Mouse (Mus musculus) lung, embryonic 14.5 days (tissue): ENCODE data around the gene Tmem206. TPM values are rescaled to one million over a fixed set of nuclear protein-coding genes. Genes with fewer than 3 reads are reported as not detected.
A peak's percentile ranks its signal among the peaks of the same experiment; 100 is the strongest.

ENCODE experiments used
- ATAC-seq: fragments of 200-750 bp; cut with Nextera tagmentation; 2 replicates; pipeline ENCODE4 v1.8.0; 2017; ENCODE audit warnings: mild to moderate bottlenecking, moderate TSS enrichment, moderate library complexity; ENCODE audit not compliant: insufficient read depth
- DNase-seq: peaks from one replicate; pipeline ENCODE4 v3.0.0-alpha.2; 2015
- H3K27ac ChIP-seq: fragments of 300-500 bp; sonication (generic); 2 replicates; pipeline ENCODE4 v1.5.1; 2014; ENCODE audit warnings: low read depth, mild to moderate bottlenecking, moderate library complexity
- H3K27me3 ChIP-seq: fragments of 300-500 bp; sonication (generic); 2 replicates; pipeline ENCODE4 v1.6.1; 2014; ENCODE audit warnings: low read length, control low read depth; ENCODE audit not compliant: insufficient read depth
- H3K36me3 ChIP-seq: fragments of 300-500 bp; sonication (generic); 2 replicates; pipeline ENCODE4 v1.6.1; 2014; ENCODE audit warnings: control low read depth; ENCODE audit not compliant: insufficient read depth
- H3K4me1 ChIP-seq: fragments of 300-500 bp; sonication (generic); 2 replicates; pipeline ENCODE4 v1.6.1; 2014; ENCODE audit warnings: antibody characterized with exemption, control low read depth; ENCODE audit not compliant: insufficient read depth
- H3K4me2 ChIP-seq: fragments of 300-500 bp; sonication (generic); 2 replicates; pipeline ENCODE4 v1.6.1; 2014; ENCODE audit warnings: mild to moderate bottlenecking
- H3K4me3 ChIP-seq: fragments of 300-500 bp; sonication (generic); 2 replicates; pipeline ENCODE4 v1.5.1; 2014; ENCODE audit warnings: low read depth, low read length
- H3K9ac ChIP-seq: fragments of 300-500 bp; sonication (generic); 2 replicates; pipeline ENCODE4 v1.6.1; 2014
- H3K9me3 ChIP-seq: fragments of 300-500 bp; sonication (generic); 2 replicates; pipeline ENCODE4 v1.6.1; 2016; ENCODE audit warnings: low read depth, low read length, control low read depth
- CTCF ChIP-seq: IDR thresholded peaks from 2 replicates; pipeline ENCODE4 v1.5.1; 2016; ENCODE audit warnings: antibody characterized with exemption, low read depth
- WGBS: fragments of 180-500 bp; shearing (Covaris S2); extraction: QIAGEN DNeasy Blood & Tissue Kit; methylation state at CpG from one replicate; pipeline ENCODE4 v1.1.7; 2014; 5-methylcytosine and 5-hydroxymethylcytosine counted together
- polyA plus RNA-seq: library from polyadenylated mRNA; unstranded; fragments of >200 nt; fragmentation: Nextera tagmentation; extraction: Ambion mirVana; gene quantifications from 2 replicates; pipeline ENCODE4 v1.2.1, GENCODE M21; 2014

Tmem206 gene
- polyA plus RNA-seq, 1 experiment from 2014 or later = 22.7 TPM

DNA sequence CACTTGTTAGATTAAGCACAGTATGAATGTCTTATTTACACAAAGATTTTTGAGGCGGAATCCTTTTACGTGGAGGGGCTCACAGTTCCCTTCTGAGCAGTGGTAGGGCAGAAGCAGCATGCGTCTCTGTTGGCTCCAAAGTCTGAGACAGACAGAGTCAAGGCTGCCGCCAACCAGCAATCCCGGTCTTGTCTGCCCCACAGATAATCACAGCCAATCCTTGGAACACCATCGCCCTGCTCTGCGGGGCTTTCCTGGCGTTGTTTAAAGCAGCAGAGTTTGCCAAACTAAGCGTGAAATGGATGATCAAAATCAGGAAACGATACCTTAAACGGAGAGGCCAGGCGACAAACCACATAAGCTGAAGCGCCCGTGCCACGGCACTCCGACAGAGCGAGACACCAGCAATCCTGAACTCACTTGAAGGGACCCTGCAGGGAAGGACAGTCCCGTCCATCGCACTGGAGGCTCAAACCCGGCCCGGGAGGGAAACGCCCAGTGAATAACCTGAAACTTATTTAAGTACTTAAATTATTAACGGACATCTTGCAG, 23.9 kb downstream of the Tmem206 start:
- no peaks in the 10 kb centered on the region for H3K9me3 ChIP-seq
- no peaks in the 10 kb centered on the region for H3K4me1 ChIP-seq
- H3K27ac ChIP-seq = peak overlapping the region; percentile 65
- H3K36me3 ChIP-seq = peaks cover 67% of the 10 kb centered on the region
- peak; percentile 42; the same call in 1 of the 2 replicates for ATAC-seq
- no peak overlapping the region for H3K4me3 ChIP-seq
- TF ChIP-seq CTCF = no peak
- H3K9ac ChIP-seq = peak overlapping the region; percentile 14; the same call in 1 of the 2 replicates
- WGBS = 52% methylated on average over 23 of the region's 23 CpGs
- H3K4me2 ChIP-seq = peak overlapping the region; percentile 25; the same call in 1 of the 2 replicates
- no peaks in the 10 kb centered on the region for H3K27me3 ChIP-seq
- peak; percentile 59 for DNase-seq

DNA sequence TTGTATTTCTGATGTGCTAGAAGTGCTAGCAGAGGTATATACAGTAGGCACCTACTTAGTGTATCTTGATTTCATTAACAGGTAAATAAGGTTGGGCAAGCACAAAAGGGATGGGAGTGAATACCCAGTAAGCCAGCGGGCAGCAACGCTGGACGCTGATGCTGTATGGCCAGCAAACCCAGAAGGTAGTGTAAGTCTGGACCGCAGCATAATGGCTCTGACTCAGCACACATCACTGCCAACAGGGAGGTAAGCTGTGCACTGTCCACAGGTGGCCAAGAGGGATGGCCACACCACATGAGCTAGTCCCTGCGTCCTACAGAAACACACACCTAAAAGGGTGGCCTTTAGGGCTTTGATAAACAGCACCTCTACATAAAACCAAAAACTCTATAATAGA, 24.6 kb downstream of the Tmem206 start:
- no peaks in the 10 kb centered on the region for H3K27me3 ChIP-seq
- H3K27ac ChIP-seq = peak overlapping the region; percentile 65; the same call in 1 of the 2 replicates
- no peak overlapping the region for H3K9ac ChIP-seq
- 92% methylated on average over 5 of the region's 5 CpGs for WGBS
- no peaks in the 10 kb centered on the region for H3K4me1 ChIP-seq
- ATAC-seq (no peak), DNase-seq (no peak)
- H3K36me3 ChIP-seq = peaks cover 65% of the 10 kb centered on the region
- no peak overlapping the region for H3K4me2 ChIP-seq
- H3K4me3 ChIP-seq = no peak overlapping the region
- H3K9me3 ChIP-seq = no peaks in the 10 kb centered on the region
- no peak for TF ChIP-seq CTCF

DNA sequence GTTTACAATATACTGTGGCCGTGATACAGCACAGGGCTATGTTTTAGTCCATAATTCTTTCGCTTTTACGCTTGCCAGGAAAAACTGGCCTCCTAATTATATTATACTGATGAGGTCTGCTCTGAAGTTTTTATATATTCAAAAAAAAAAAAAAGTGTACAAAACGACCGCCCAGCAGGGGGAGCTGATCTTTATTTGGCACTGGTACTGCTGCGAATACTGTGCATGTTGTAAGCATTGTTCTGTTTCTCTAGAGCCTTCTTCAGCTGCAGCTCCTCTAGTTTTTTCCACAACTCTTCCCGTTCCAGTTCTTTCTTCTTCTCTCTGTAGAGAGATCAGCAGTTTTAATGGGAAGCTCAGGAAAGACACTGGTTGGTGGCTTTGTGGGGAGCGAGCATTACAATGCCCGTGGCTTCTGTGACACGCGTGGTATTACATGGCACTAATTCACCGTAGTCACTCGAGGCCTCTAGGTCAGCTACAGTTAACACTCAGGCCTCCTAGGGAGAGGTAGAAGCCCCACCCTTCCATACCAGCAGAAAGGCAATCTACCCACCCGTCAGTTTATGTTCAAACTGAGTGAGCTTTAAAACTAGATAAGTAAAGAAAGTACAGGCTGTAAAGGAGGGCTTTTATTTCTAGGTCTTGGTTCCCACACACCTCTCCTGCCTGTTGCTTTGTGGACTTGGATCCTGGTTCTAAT, 27.2 kb downstream of the Tmem206 start:
- 61% methylated on average over 14 of the region's 14 CpGs for WGBS
- no peak for ATAC-seq
- DNase-seq = peak; percentile 91

DNA sequence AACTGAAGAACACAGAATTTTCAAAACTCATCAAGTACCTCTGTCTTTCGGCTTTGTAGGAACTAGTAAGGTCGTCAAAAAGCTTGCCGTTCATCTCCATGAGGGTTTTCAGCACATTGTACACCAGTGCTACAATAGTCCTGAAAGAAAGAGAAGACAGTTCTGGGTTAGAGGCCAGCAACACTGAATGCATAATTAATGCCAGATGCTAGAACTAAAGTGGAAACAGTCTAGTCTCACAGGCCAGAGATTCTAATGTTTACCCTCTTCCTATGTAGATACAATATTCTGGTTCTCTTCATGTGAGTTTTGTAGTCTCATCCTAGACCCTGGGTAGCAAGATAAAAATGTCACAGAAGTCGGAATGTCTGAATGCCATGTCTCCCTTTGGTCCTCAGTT, 28.1 kb downstream of the Tmem206 start:
- Histone ChIP-seq H3K36me3 (peaks cover 68% of the 10 kb centered on the region), H3K4me2 (no peak overlapping the region), H3K4me1 (no peaks in the 10 kb centered on the region), H3K27me3 (no peaks in the 10 kb centered on the region), H3K4me3 (no peak overlapping the region), H3K9me3 (no peaks in the 10 kb centered on the region), H3K27ac (no peak overlapping the region), H3K9ac (no peak overlapping the region)
- TF ChIP-seq CTCF = no peak
- 80% methylated on average over 4 of the region's 4 CpGs for WGBS
- DNase-seq (no peak), ATAC-seq (no peak)

More for the DNA sequence above, 27.2 kb downstream of the Tmem206 start:
- H3K9ac ChIP-seq = no peak overlapping the region
- no peaks in the 10 kb centered on the region for H3K27me3 ChIP-seq
- peak; percentile 59 for TF ChIP-seq CTCF
- H3K4me2 ChIP-seq = no peak overlapping the region
- no peak overlapping the region; the same call in 1 of the 2 replicates for H3K27ac ChIP-seq
- H3K4me1 ChIP-seq = no peaks in the 10 kb centered on the region
- peaks cover 61% of the 10 kb centered on the region for H3K36me3 ChIP-seq
- H3K9me3 ChIP-seq = no peaks in the 10 kb centered on the region
- no peak overlapping the region for H3K4me3 ChIP-seq

DNA sequence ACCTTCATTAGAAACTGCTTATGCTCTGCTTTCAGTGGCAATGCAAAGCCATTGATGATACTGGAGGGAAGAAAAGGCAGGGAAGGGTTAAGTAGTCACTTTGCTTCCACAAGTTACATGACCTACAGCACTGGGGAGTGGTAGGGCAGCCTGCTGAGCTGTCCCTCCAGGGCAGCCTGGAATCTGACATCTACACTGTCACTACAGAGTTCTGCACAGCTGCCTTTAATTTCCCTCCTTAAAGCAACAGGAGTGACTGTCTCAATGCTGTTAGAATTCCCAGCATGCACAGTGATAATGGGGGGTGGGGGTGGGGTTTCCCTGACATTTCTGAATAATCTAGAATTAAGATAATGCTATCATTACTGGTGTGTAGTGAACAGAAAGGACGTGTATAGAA, 31.2 kb downstream of the Tmem206 start:
- no peaks in the 10 kb centered on the region for H3K9me3 ChIP-seq
- no peak for DNase-seq

DNA sequence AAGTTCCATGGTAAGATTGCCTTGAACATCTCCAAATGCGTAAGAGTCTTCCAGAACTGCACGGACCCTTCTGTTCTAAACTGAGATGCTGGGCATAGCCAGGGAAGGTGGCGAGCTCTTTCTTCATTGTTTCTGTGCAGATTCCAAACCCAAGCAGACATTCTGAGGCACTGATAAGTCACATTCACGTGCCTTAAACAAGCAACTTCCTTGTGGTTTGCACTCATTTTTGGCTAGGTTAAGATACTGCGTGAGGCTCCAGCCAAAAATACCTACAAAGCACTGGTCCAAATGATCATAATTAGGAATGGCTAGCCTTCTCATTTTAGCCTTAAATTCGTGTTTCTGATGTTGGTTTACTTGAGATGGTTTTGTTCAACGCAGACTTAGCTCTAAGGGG, 33.8 kb downstream of the Tmem206 start:
- WGBS = 85% methylated on average over 7 of the region's 7 CpGs
- H3K4me1 ChIP-seq = no peaks in the 10 kb centered on the region
- H3K36me3 ChIP-seq = peaks cover 54% of the 10 kb centered on the region
- no peaks in the 10 kb centered on the region for H3K27me3 ChIP-seq
- H3K9me3 ChIP-seq = no peaks in the 10 kb centered on the region
- DNase-seq = no peak
- no peak overlapping the region for H3K9ac ChIP-seq
- H3K4me3 ChIP-seq = no peak overlapping the region
- no peak for ATAC-seq
- no peak for TF ChIP-seq CTCF
- no peak overlapping the region for H3K27ac ChIP-seq
- no peak overlapping the region for H3K4me2 ChIP-seq

More for the DNA sequence above, 31.2 kb downstream of the Tmem206 start:
- no peak overlapping the region for H3K4me3 ChIP-seq
- no peak overlapping the region for H3K4me2 ChIP-seq
- no peaks in the 10 kb centered on the region for H3K27me3 ChIP-seq
- no peak for ATAC-seq
- no peaks in the 10 kb centered on the region for H3K4me1 ChIP-seq
- TF ChIP-seq CTCF = no peak
- peaks cover 71% of the 10 kb centered on the region for H3K36me3 ChIP-seq
- no peak overlapping the region for H3K27ac ChIP-seq
- 66% methylated on average over 1 of the region's 1 CpGs for WGBS
- H3K9ac ChIP-seq = no peak overlapping the region

DNA sequence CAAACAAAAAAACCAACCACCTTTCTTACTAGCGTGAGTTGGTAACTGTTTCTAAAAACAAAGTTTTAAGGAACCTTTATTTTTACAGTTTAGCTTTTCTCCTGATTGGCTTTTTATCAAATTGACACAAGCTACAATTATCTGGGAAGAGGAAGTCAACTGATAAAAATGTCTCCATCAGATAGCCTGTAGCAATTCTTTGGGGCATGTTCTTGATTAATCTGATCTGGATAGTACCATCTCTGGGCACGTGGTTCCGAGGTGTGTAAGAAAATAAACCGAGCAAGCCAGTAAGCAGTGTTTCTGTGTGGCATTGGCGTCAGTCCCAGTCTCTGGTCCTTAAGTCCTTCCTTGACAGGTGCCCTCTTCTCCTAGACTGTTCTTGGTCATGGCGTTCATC, 36.7 kb downstream of the Tmem206 start:
- H3K4me2 ChIP-seq = no peak overlapping the region
- no peaks in the 10 kb centered on the region for H3K27me3 ChIP-seq
- DNase-seq (no peak), ATAC-seq (no peak)
- no peak overlapping the region for H3K4me3 ChIP-seq
- no peak for TF ChIP-seq CTCF
- no peaks in the 10 kb centered on the region for H3K9me3 ChIP-seq
- WGBS = 80% methylated on average over 6 of the region's 6 CpGs
- H3K36me3 ChIP-seq = peaks cover 33% of the 10 kb centered on the region
- no peak overlapping the region for H3K27ac ChIP-seq
- H3K4me1 ChIP-seq = no peaks in the 10 kb centered on the region
- H3K9ac ChIP-seq = no peak overlapping the region
